Mouse (Mus musculus): ENCODE results near the gene Hist1h3f. TPM values are rescaled to one million over a fixed set of nuclear protein-coding genes. Genes with fewer than 3 reads are reported as not detected.
A peak's percentile ranks its signal among the peaks of the same experiment; 100 is the strongest.

Hist1h3f gene
- polyA plus RNA-seq, 1 experiment from 2014 or later: 0.37 TPM

- 0 out of 2 replicates have a peak, but pooled peaks have one; percentile 31 for ATAC-seq (ENCODE audit: insufficient number of reproducible peaks, low FRiP score, low TSS enrichment, low read depth)
- Histone ChIP-seq H3K9ac (no peak overlapping the region), H3K4me3 (replicated peaks) (peak overlapping the region; percentile 58), H3K9me3 (replicated peaks) (no peaks in the 10 kb centered on the region), H3K27me3 (no peaks in the 10 kb centered on the region), H3K27ac (replicated peaks) (peak overlapping the region; percentile 78), H3K4me2 (replicated peaks) (peak overlapping the region; percentile 82), H3K36me3 (no peaks in the 10 kb centered on the region), H3K4me1 (0 out of 2 replicates have a peak, but pooled peaks cover 5% of the 10 kb centered on the region)
- WGBS: 0% methylated on average over 6 of the region's 6 CpGs
These were observed 25.0 kb upstream of the Hist1h3f start for GRCm38 (mm10) chr13:23518885-23519284.

GRCm38 (mm10) chr13:23519416-23519815 lies 24.4 kb upstream of the Hist1h3f start:
- peak overlapping the region; percentile 82 for H3K4me2 ChIP-seq (replicated peaks)
- no peak overlapping the region for H3K9ac ChIP-seq
- peak overlapping the region; percentile 78 for H3K27ac ChIP-seq (replicated peaks)
- no peaks in the 10 kb centered on the region for H3K9me3 ChIP-seq (replicated peaks)
- 0 out of 2 replicates have a peak, but pooled peaks cover 5% of the 10 kb centered on the region for H3K4me1 ChIP-seq
- peak overlapping the region; percentile 58 for H3K4me3 ChIP-seq (replicated peaks)
- no peaks in the 10 kb centered on the region for H3K36me3 ChIP-seq
- ATAC-seq (ENCODE audit: insufficient number of reproducible peaks, low FRiP score, low TSS enrichment, low read depth): 0 out of 2 replicates have a peak, but pooled peaks have one; percentile 41
- H3K27me3 ChIP-seq: no peaks in the 10 kb centered on the region
- WGBS: 0% methylated on average over 10 of the region's 10 CpGs

DNA sequence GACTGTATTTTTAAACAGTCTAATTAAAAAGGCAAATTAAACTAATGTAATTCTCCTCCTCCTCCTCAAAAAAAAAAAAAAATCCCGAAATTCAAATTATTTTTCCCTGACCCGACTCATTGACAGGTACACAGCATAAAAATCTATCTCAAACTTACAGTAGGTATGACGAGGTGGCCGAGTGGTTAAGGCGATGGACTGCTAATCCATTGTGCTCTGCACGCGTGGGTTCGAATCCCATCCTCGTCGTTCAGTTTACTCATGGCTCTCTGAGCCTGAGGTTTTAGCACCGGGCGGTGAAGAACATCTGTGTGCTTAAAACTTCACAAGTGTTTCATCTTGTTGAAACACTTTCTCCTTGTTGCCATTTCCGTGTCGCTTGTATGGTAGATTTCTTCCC lies 22.1 kb upstream of the Hist1h3f start:
- Histone ChIP-seq H3K9ac (no peak overlapping the region), H3K27me3 (no peaks in the 10 kb centered on the region), H3K4me1 (peaks cover 5% of the 10 kb centered on the region), H3K4me2 (replicated peaks) (0 out of 2 replicates have a peak overlapping the region, but pooled peaks have one; percentile 8), H3K4me3 (replicated peaks) (peak overlapping the region; percentile 10; the same call in 1 of the 2 replicates), H3K27ac (replicated peaks) (no peak overlapping the region), H3K36me3 (no peaks in the 10 kb centered on the region), H3K9me3 (replicated peaks) (no peaks in the 10 kb centered on the region)
- no peak for ATAC-seq (ENCODE audit: insufficient number of reproducible peaks, low FRiP score, low TSS enrichment, low read depth)
- 2% methylated on average over 14 of the region's 14 CpGs for WGBS

GRCm38 (mm10) chr13:23523976-23524375 lies 19.9 kb upstream of the Hist1h3f start:
- H3K9me3 ChIP-seq (replicated peaks): no peaks in the 10 kb centered on the region
- H3K4me1 ChIP-seq: peaks cover 8% of the 10 kb centered on the region
- no peak for ATAC-seq (ENCODE audit: insufficient number of reproducible peaks, low FRiP score, low TSS enrichment, low read depth)
- no peaks in the 10 kb centered on the region for H3K36me3 ChIP-seq
- 49% methylated on average over 5 of the region's 5 CpGs for WGBS
- no peaks in the 10 kb centered on the region for H3K27me3 ChIP-seq
- H3K9ac ChIP-seq: no peak overlapping the region
- no peak overlapping the region for H3K4me2 ChIP-seq (replicated peaks)
- H3K4me3 ChIP-seq (replicated peaks): no peak overlapping the region
- H3K27ac ChIP-seq (replicated peaks): no peak overlapping the region

GRCm38 (mm10) chr13:23524654-23525053 lies 19.2 kb upstream of the Hist1h3f start:
- Histone ChIP-seq H3K27ac (replicated peaks) (no peak overlapping the region), H3K4me2 (replicated peaks) (0 out of 2 replicates have a peak overlapping the region, but pooled peaks have one; percentile 12), H3K4me3 (replicated peaks) (no peak overlapping the region), H3K27me3 (no peaks in the 10 kb centered on the region), H3K4me1 (peaks cover 11% of the 10 kb centered on the region), H3K9ac (no peak overlapping the region), H3K36me3 (no peaks in the 10 kb centered on the region), H3K9me3 (replicated peaks) (no peaks in the 10 kb centered on the region)
- 5% methylated on average over 5 of the region's 5 CpGs for WGBS
- no peak for ATAC-seq (ENCODE audit: insufficient number of reproducible peaks, low FRiP score, low TSS enrichment, low read depth)

DNA sequence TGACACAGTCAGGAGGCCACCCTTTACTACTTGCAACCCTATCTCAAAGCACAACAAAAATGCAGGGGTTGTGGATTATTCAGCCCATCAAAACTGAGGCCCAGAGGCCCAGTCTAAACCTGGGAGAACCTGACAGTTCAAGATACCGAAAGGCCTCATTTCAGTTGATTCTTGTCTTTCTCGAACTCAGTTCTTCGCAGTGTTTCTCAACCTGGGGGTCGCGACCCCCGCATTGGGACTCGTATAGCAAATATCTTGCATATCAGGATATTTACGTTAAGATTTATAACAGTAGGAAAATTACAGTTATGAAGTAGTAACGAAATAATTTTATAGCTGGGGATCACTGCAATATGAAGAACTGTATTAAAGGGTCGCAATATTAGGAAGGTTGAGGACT lies 18.0 kb upstream of the Hist1h3f start:
- WGBS: 2% methylated on average over 10 of the region's 10 CpGs
- Histone ChIP-seq H3K27ac (replicated peaks) (no peak overlapping the region), H3K9me3 (replicated peaks) (no peaks in the 10 kb centered on the region), H3K4me3 (replicated peaks) (peak overlapping the region; percentile 51), H3K27me3 (no peaks in the 10 kb centered on the region), H3K4me2 (replicated peaks) (peak overlapping the region; percentile 51), H3K4me1 (peaks cover 11% of the 10 kb centered on the region), H3K9ac (no peak overlapping the region), H3K36me3 (no peaks in the 10 kb centered on the region)
- ATAC-seq (ENCODE audit: insufficient number of reproducible peaks, low FRiP score, low TSS enrichment, low read depth): no peak

GRCm38 (mm10) chr13:23526312-23526711 lies 17.5 kb upstream of the Hist1h3f start:
- peak overlapping the region; percentile 51 for H3K4me2 ChIP-seq (replicated peaks)
- under 1% methylated on average over 17 of the region's 17 CpGs for WGBS
- peak overlapping the region; percentile 74 for H3K27ac ChIP-seq (replicated peaks)
- peak overlapping the region; percentile 44 for H3K9ac ChIP-seq
- H3K9me3 ChIP-seq (replicated peaks): no peaks in the 10 kb centered on the region
- peaks cover 11% of the 10 kb centered on the region for H3K4me1 ChIP-seq
- peak; percentile 54; the same call in 1 of the 2 replicates for ATAC-seq (ENCODE audit: insufficient number of reproducible peaks, low FRiP score, low TSS enrichment, low read depth)
- H3K36me3 ChIP-seq: no peaks in the 10 kb centered on the region
- no peaks in the 10 kb centered on the region for H3K27me3 ChIP-seq
- peak overlapping the region; percentile 51 for H3K4me3 ChIP-seq (replicated peaks)

DNA sequence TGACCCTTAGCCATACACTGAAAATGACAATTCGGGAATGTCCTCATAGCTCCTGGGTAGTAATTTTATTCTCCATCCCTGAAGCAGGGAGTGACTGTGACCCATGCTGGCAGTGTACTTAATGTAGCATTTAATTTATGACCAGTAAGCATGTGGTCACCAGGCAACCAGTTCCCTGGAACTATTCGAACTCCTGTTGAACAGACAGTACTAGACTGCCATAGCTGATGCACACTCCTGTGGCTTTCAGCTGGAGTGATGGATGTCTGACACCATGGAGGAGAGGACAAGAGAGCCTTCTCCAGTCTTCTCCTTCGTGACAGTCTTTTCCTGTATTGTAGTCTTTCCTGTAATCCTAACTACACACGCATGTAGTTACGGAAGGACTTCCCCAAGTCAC lies 14.8 kb upstream of the Hist1h3f start:
- H3K27me3 ChIP-seq: no peaks in the 10 kb centered on the region
- no peak overlapping the region for H3K27ac ChIP-seq (replicated peaks)
- H3K36me3 ChIP-seq: no peaks in the 10 kb centered on the region
- H3K4me1 ChIP-seq: peaks cover 26% of the 10 kb centered on the region
- no peak overlapping the region for H3K9ac ChIP-seq
- 81% methylated on average over 5 of the region's 5 CpGs for WGBS
- no peak for ATAC-seq (ENCODE audit: insufficient number of reproducible peaks, low FRiP score, low TSS enrichment, low read depth)
- H3K4me2 ChIP-seq (replicated peaks): no peak overlapping the region
- no peak overlapping the region for H3K4me3 ChIP-seq (replicated peaks)
- H3K9me3 ChIP-seq (replicated peaks): no peaks in the 10 kb centered on the region

DNA sequence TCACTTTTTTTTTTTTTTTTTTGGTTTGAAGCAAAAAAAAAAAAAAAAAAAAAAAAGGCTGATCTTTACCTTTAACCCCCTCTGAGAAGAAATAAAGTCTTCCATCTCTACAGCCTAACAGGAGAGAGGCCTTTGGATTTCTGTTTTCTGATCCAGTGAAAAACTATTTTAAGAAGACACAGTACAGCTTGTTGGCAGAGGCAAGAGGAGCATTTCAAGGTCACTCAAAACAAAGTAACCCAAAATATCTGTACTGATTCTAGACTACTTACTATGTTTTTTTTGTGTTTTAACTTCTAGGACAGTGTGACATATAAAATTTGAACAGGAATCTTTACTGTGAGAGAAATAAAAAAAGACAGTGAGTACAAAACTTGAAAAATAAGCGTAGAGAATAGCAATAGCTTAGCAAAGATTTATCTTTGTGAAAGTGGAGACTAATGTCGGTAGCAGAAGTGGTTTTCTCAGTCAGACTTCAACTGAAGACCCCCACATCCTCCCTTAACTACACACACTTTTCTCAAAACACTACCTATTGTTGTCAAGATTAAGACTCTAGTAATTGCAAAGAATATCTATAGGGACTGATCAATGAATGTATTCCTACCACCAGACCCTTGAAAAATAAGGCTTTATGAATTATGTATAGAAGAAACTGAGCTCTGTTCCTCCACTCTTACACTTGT lies 14.2 kb upstream of the Hist1h3f start:
- H3K36me3 ChIP-seq: no peaks in the 10 kb centered on the region
- 27% methylated on average over 2 of the region's 2 CpGs for WGBS

GRCm38 (mm10) chr13:23530181-23530900 lies 13.5 kb upstream of the Hist1h3f start:
- WGBS: under 1% methylated on average over 20 of the region's 20 CpGs
- Histone ChIP-seq H3K27ac (replicated peaks) (peak overlapping the region; percentile 99), H3K4me2 (replicated peaks) (peak overlapping the region; percentile 72), H3K27me3 (no peaks in the 10 kb centered on the region), H3K36me3 (no peaks in the 10 kb centered on the region), H3K9me3 (replicated peaks) (no peaks in the 10 kb centered on the region), H3K4me1 (peaks cover 34% of the 10 kb centered on the region), H3K4me3 (replicated peaks) (peak overlapping the region; percentile 61), H3K9ac (peak overlapping the region; percentile 71)
- no peak for ATAC-seq (ENCODE audit: insufficient number of reproducible peaks, low FRiP score, low TSS enrichment, low read depth)

More for the DNA sequence above, 14.2 kb upstream of the Hist1h3f start:
- no peaks in the 10 kb centered on the region for H3K27me3 ChIP-seq
- ATAC-seq (ENCODE audit: insufficient number of reproducible peaks, low FRiP score, low TSS enrichment, low read depth): no peak
- H3K4me3 ChIP-seq (replicated peaks): peak overlapping the region; percentile 61
- H3K4me1 ChIP-seq: peaks cover 30% of the 10 kb centered on the region
- peak overlapping the region; percentile 71; the same call in 1 of the 2 replicates for H3K9ac ChIP-seq
- peak overlapping the region; percentile 99 for H3K27ac ChIP-seq (replicated peaks)
- H3K4me2 ChIP-seq (replicated peaks): peak overlapping the region; percentile 72
- H3K9me3 ChIP-seq (replicated peaks): no peaks in the 10 kb centered on the region
